Mouse (Mus musculus) left cerebral cortex, postnatal 36 days (tissue): ENCODE measurements at regions not wholly inside any gene's neighbourhood (a gene's known extent, or its start where the extent isn't known, plus 50 kb on each side); places are given as distances from the start of the nearest gene placed in this dataset.

Experiments
- DNase-seq, 2 experiments: peaks; one replicate each; pipeline ENCODE4 v3.0.0; 2021 to 2022; ENCODE audit warnings: low spot score in 2 of 2, mixed read lengths in 1 of 2
- intact Hi-C: fragments of 180-260 bp; cut with DNase I; formaldehyde crosslinking; loops from one replicate; pipeline ENCODE4 v1.15.1; 2025

GRCm38 (mm10) chr12:56472856-56473647 lies 63.7 kb downstream of the Nkx2-1 start:
- intact Hi-C loops: no loop called here
- no peak for DNase-seq

- DNase-seq: no peak
- intact Hi-C loops: no loop called here
Observed at GRCm38 (mm10) chr12:56470932-56471500, 65.7 kb downstream of the Nkx2-1 start.

- no peak for DNase-seq
- intact Hi-C loops: loop anchor here (10.0 kb wide), 1 partner anchor 1085 kb away; the partner anchor contains the start of gene Foxa1
Observed at GRCm38 (mm10) chr12:56459508-56460119, 77.1 kb downstream of the Nkx2-1 start.

- intact Hi-C loops: loop anchor here (10.0 kb wide), 1 partner anchor 1086 kb away; the partner anchor contains the start of gene Foxa1
- no peak for DNase-seq
Observed at GRCm38 (mm10) chr12:56458665-56459507, 77.8 kb downstream of the Nkx2-1 start.

GRCm38 (mm10) chr12:56457951-56458350 lies 78.8 kb downstream of the Nkx2-1 start:
- intact Hi-C loops: loop anchor here (10.0 kb wide), 1 partner anchor 1087 kb away; the partner anchor contains the start of gene Foxa1

GRCm38 (mm10) chr12:56457356-56457755 lies 79.4 kb downstream of the Nkx2-1 start:
- intact Hi-C loops: loop anchor here (10.0 kb wide), 1 partner anchor 1087 kb away; the partner anchor contains the start of gene Foxa1

More at GRCm38 (mm10) chr12:56457951-56458350, 78.8 kb downstream of the Nkx2-1 start:
- DNase-seq: no peak

GRCm38 (mm10) chr12:56450261-56450660 lies 86.4 kb downstream of the Nkx2-1 start:
- no peak for DNase-seq
- intact Hi-C loops: loop anchor here (10.0 kb wide), 1 partner anchor 1095 kb away; the partner anchor contains the start of gene Foxa1

More at GRCm38 (mm10) chr12:56457356-56457755, 79.4 kb downstream of the Nkx2-1 start:
- no peak for DNase-seq

- DNase-seq: no peak
- intact Hi-C loops: no loop called here
Observed at GRCm38 (mm10) chr12:56448786-56449564, 87.7 kb downstream of the Nkx2-1 start.

GRCm38 (mm10) chr12:56441166-56441817 lies 95.4 kb downstream of the Nkx2-1 start:
- intact Hi-C loops: no loop called here
- DNase-seq: no peak

GRCm38 (mm10) chr12:56440068-56440847 lies 94.6 kb upstream of the Mbip start:
- intact Hi-C loops: no loop called here
- no peak for DNase-seq

- DNase-seq: no peak
- intact Hi-C loops: no loop called here
Observed at GRCm38 (mm10) chr12:56438384-56438783, 92.7 kb upstream of the Mbip start.

- intact Hi-C loops: no loop called here
- no peak for DNase-seq
Observed at GRCm38 (mm10) chr12:56437975-56438374, 92.3 kb upstream of the Mbip start.

- DNase-seq: no peak
- intact Hi-C loops: no loop called here
Observed at GRCm38 (mm10) chr12:56426681-56427246, 81.1 kb upstream of the Mbip start.

- intact Hi-C loops: no loop called here
- no peak for DNase-seq
Observed at GRCm38 (mm10) chr12:56416106-56416505, 70.4 kb upstream of the Mbip start.

GRCm38 (mm10) chr12:56414861-56415765 lies 69.4 kb upstream of the Mbip start:
- peak; percentile 7 to 17 for DNase-seq
- intact Hi-C loops: no loop called here

GRCm38 (mm10) chr12:56405658-56406057 lies 60.0 kb upstream of the Mbip start:
- intact Hi-C loops: loop anchor here (2.0 to 10.0 kb wide), 3 partner anchors 163 to 521 kb away; no protein-coding TSS in a partner anchor

More at GRCm38 (mm10) chr12:56405658-56406057, 60.0 kb upstream of the Mbip start:
- no peak for DNase-seq
